Mouse (Mus musculus): ENCODE measurements around the gene Gm5580.
"Not testable (repeated sequence)": the region's sequence is repeated elsewhere in the genome, so short reads cannot be mapped to it uniquely, and the experiment has no call there.

The Gm5580 gene

DNA sequence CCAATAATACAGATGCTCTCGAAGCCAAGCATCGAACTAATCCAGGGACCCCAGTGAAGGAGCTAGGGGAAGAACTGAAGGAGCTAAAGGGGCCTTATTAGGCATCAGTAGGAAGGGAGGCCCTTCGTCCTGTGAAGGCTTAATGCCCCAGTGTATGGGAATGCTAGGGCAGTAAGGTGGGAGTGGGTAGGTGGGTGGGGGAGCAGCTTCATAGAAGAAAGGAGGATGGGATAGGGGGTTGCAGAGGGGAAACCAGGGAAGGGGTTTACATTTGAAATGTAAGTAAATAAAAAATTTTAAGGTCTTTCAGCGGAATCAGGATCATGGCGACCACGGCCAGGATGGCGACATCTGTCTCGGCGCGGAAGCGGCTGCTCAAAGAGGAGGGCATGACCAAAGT is at the start of gene Gm5580:
TSS of gene Gm5580 (plus strand) at position 301 of the 400 bp plus-strand sequence.
- not testable (repeated sequence) for DNase-seq

DNA sequence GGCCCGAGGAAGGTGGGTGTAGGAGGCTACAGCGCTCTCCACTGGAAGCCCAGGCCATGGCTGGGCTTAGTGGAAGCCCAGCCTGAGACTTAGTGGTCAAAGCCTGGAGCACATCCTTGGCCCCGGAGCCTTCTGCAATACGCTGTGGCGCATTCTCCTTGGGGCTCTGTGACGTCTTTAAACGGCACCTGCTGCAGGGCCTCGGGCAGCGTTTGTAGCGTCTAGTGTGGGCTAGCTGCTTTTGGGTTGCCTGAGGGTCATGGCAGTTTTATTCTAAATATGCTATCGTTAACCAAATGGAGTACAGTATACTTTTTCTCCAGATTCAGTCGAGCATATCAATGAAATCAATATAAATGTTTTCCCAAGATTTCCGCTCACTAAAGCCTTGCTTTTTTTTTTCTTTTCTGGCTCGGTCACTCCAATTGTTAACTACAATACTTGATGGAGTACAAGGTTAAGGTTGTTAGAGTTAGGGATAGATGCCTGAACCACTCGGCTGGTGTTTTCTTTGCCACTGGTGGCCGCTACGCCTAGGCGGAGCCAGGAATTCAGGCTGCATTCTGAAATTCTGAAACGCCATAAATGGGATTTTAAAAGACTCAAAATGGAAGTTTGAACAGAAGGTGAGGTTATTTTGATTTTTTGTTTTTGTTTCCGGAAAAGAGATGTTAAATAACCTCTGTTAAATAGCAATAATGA is 44.5 kb upstream of the Gm5580 start, which contains the start of gene Olfr212:
TSS of gene Olfr212 (plus strand) at position 215 of the 702 bp plus-strand sequence.
- not testable (repeated sequence) for DNase-seq

DNA sequence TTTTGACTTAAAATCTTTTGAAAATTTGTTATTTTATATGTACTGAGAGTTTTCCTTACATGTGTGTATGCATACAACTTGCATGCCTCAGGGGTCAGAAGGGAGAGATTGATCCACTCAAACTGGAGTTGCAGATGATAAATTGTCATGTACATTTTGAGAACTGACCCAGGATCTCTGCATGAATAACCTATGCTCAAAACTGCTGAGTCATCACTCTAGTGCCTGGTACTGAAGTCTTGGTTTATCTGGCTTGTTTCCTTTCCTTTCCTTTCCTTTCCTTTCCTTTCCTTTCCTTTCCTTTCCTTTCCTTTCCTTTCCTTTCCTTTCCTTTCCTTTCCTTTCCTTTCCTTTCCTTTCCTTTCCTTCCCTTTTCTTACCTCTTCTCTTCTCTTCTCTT is 36.1 kb upstream of the Gm5580 start:
- no peak for DNase-seq

DNA sequence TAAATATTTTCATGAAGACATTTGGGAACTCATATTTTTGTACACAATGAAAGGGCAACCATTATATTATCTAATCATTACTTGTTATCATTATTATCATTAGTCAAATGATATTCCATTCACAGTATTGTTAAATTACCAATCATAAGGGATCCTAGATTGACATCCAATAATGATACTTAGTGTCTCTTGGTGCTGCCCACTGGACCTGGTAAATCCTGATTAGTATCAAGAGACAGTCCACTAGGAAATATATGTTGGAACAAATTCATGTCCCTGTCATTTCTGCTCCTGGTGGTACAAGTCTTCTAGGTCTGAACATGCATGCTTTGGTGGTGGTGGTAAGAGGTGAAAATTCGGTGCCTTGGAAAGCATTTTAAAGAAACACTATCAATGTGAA is 12.8 kb upstream of the Gm5580 start, which contains the start of gene Olfr213:
TSS of gene Olfr213 (plus strand) at position 301 of the 400 bp plus-strand sequence.
- no peak for DNase-seq

- DNase-seq: no peak
These were observed 8.4 kb upstream of the Gm5580 start for GRCm38 (mm10) chr6:116542500-116542899.

DNA sequence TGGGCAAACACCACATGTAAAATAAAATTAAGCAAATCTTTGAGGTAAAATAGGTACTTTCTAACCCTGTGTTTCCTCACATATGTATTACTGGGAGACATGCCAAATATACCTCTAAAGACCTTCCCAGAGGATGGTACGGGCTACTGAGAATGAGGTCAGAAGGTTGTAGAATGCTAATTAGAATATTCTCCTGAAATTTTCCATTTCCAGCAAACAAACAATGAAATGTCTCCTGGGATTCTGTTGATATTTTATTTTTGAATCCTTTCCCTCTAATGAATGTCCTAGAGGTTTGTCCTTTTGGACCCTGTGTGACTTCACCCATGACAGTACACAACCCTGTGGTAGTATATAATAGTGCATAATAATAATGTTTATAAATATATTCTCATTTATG is 3.0 kb downstream of the Gm5580 start, which contains the start of gene Olfr214:
TSS of gene Olfr214 (plus strand) at position 301 of the 400 bp plus-strand sequence.
- DNase-seq: no peak

DNA sequence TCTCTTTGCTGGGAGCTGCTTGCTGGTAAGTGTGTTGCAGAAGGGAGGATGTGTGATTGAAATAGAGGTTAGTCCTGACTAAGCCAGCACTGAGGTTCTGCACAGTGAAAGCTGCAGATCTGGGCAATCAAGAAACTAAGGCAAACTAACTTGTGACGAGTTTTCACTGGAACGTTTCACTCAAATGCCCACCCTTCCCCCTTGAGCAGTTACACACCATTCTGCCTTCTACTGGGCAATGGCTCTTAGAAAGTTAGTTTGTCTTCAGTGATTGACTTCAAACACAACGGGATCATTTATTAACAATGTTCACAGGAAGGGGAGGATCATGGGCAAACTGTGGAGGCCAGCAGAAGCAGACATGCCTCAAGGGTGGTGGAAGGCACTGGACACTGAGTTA is 4.0 kb downstream of the Gm5580 start:
- no peak for DNase-seq

GRCm38 (mm10) chr6:116569834-116570233 is 18.9 kb downstream of the Gm5580 start:
- DNase-seq: no peak

- no peak for DNase-seq
These were observed 33.2 kb downstream of the Gm5580 start, which contains the start of gene Olfr215 for GRCm38 (mm10) chr6:116584095-116584494. Olfr215 (minus strand) TSS chr6:116584195.

DNA sequence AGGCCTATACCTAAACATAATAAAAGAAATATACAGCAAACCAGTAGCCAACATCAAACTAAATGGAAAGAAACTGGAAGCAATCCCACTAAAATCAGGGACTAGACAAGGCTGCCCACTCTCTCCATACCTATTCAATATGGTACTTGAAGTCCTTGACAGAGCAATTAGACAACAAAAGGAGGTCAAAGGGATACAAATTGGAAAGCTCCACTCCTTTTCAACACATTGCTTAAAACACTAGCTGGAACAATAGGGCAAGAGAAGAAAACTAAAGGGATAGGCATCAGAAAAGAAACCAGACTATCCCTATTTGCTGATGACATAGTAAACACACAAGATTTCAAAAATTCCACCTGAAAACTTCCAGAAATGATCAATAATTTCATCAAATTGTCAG is 50.0 kb downstream of the Gm5580 start:
- DNase-seq: not testable (repeated sequence)
